Mouse (Mus musculus): ENCODE measurements around the gene Klhl29.
A peak's percentile ranks its signal among the peaks of the same experiment; 100 is the strongest.

Gene Klhl29

DNA sequence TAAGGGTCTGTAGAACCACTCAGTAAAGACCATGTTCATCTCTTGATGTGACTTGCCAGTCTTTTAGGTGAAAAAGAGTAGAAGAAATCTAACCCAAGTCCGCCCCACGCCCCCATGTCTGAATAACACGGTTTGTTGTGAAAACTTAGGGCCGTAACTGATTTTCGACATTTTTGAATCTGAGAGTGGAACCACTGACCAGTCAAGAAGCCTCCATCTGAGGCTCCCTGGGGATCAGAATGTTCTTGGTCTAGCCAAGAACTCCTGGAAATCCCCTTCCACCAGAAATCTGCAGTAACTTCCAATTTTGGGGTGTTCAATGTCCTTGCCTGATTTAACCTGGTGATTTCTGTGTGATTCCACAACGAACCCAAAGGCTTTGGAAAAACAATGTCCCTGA is 189.9 kb downstream of the Klhl29 start:
- DNase-seq (ENCODE audit: low read depth), result no peak

DNA sequence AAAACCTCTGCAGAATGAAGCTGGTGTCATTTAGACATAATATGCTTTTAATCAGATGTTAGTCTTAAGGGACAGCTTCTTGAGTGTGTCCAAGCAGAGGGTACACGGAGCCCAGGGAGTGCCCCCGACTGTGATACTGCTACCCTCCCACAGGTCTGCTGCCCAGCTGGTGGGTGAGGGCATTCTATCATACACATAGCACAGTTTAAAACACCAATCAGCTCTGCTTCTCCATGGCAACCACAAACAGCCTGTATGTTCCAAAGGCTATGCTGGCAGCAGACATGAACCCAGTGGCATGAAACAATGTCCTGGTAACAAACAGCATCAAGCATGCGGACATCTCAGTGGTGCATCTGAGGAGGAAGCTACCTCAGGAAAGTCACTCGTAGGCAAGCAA is 192.9 kb downstream of the Klhl29 start:
- no peak for DNase-seq (ENCODE audit: low read depth)

DNA sequence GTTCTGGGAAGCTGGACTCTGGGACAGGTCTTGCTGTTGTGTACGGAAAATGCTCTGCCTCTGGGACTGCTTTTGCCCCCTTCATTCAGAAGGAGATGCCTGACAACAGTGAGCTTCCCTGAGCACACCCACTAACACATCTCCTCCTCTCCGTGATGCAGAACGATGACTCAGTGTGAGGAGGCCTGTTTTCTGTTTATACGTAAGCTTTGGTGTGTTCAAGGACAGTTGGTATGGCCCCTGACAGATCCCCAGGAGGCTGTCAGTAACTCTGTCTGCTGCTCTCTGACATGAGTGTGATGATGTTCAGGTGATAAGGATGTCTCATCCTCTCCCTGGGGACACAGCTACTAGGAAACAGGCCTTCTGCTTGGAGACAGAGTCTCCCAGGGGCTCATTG is 193.3 kb downstream of the Klhl29 start:
- DNase-seq (ENCODE audit: low read depth), result no peak

DNA sequence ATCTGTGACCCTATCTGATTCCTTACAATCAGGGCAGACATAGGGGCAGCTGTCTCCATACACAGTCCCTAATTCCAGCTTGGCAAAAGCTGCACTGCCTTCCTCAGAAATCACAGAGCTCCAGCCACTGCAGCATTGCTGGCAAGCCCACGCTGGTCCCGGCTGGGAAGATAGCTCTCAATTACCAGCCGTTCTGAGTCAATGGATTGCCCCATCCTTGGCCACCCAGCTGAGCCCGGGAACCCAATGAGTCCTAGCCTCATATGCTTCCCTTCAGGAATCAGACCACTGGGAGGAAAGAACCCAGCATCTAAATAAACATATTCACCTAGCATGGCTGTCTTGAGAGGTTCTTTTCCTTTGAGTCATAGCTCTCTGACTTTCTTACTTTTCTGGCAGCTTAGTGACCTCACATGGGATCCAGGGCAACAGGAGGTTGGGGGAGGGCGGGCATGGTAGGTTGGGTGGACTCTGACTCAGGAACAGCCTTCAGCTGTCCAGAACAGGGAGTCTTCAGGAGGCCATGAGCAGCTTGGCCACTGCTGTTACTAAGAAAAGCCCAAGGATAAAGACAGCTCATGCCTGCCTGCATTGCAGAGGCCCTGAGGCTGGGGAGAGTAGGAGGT is 198.7 kb downstream of the Klhl29 start:
- no peak for DNase-seq (ENCODE audit: low read depth)

DNA sequence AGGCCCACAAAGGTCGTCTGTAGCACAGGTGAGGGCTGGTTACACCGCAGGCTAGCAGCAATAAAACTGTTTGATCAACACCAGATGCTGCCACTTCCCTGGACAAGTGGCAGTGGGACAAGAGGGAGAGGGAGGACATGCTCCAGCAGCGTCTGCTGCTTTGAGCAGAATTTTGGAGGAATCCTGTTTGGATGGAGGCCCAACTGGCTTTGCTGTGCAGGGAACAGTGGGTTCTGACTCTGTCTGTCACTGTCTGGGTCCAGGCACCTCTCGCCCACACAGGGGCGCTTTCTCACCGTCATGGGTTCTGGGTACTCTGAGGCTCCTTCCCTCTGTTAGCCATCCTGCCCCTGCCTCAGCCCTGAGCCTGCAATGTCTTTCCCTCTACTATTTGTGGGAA is 209.3 kb downstream of the Klhl29 start:
- DNase-seq (ENCODE audit: low read depth), result no peak

DNA sequence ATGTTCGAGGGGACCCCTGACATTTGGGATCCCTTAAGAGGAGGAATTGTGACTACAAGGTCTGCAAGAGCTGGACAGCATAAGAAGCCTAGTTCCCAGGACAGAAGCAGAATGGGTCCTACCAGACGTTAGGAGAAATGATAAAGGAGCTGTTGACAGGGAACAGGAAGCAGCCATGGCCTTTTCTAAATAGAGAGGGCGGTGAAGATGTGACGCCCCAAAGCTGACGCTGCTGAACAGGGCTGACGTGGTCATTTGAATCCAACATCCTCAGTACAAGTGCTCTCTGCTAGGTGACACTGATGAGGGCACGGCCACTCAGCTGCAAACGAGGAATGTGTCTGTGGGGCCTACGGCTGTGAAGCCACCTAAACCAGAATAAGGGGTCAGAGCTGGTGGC is 210.1 kb downstream of the Klhl29 start:
- DNase-seq (ENCODE audit: low read depth), result no peak

DNA sequence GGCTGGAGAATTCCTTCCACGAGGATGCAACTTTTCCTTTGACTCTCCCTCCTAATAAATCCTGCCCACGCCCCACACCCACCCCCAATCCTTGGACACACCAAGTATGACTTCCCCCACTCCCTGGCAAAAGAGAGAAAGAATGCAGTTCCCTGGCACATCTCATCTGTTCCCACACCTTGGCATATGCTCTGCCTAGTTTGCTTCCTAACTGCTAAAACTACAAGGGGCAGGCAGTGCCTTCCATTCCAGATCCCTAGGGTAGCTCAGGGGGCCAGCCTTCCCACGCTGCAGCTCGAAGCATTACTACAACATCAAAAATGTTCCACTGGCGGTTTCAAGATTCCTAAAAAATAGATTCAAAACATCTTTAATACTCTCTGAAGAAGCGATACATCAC is 212.8 kb downstream of the Klhl29 start:
- no peak for DNase-seq (ENCODE audit: low read depth)

DNA sequence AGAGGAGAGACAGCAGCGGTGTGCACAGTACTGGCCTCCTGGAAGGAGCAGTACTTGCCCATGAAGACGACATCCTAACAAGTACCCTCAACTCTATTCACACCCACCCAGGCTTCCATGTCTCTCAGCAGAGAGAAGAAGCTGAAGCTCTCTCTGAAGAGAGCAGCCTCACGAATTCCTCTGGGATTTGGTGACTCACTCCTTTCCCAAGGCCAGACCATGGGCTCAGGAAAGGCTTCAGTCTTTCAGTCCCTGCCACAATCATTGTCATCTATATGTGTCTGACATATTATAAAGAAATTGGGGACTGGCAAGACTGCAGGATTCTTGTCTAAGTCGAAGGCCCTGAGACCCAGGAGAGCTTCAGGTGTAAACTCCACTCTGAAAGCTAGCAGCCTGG is 213.9 kb downstream of the Klhl29 start:
- DNase-seq (ENCODE audit: low read depth), result no peak

DNA sequence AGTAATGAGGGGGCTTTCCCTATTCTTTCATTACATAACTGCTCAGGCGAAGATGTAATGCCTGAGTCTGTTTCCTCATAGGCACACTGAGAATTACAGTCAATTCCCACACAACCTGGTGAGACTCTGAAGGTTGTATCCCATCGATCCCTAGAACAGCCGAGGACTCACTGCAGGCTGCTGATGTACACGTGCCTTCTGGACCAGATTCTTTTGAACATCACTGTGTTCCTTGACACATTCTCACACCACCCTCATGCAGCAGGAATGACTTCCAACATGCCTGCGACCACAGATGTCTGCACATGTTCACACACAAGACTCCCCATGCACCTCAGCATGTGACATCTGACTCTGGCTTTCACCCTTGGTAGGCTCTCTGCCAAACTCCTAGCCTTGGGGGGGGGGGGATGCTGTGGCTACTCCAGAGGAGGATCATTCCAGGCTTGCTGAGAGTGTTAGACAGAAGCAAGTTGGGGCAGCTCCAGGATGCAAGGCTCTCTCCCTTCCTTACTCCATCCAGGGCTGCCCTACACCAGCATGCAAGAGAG is 217.5 kb downstream of the Klhl29 start:
- DNase-seq (ENCODE audit: low read depth), result no peak

DNA sequence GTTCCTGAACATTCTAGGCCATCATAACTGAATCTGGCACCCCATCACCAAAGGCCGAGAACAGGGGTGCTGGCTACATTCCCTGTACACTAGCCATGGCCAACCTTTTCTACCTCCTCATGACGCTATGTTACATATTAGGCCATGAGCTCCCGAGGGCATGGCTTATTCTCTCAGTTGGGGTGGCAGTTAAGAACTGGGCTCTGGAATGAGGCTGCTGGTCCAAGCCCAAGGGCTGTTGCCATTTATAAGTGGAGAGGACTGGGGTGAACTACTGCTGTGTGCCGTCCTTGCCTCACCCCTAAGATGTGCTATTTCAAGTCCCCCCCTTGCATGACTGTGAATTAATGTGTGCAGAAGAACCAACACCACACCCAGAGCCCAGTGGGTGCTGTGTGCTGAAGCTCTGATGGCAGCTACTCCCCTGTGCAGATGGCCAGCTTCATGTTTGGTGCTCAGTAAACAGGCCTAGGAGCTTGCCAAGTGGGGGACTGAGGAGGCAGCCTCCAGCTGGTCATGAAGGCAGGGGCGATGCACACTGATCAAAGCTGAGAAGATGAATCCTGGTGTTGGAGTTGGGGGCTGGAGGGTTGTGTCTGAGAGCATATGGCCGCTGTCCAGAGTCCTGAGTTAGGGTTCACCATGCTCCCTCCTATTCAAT is 218.3 kb downstream of the Klhl29 start:
- DNase-seq (ENCODE audit: low read depth), result no peak

DNA sequence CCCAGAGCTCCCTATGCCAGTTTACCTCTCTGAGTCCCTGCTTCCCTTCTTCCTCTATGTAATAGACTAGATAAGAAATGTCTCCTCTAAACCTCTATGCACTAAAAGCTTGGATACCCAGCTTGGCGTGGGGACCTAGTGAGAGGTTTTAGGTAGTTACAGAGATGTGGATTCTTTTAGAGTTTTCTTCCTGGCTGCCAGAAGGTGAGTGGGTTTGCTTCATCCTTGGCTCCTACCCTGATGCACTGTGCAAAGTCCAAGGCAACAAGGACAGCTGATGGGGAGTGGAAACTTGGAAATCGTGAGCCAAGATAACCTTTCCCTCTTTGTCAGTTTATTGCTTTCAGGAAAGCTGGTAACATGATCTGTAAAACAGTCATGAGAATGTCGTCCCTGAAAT is 220.3 kb downstream of the Klhl29 start:
- no peak for DNase-seq (ENCODE audit: low read depth)

DNA sequence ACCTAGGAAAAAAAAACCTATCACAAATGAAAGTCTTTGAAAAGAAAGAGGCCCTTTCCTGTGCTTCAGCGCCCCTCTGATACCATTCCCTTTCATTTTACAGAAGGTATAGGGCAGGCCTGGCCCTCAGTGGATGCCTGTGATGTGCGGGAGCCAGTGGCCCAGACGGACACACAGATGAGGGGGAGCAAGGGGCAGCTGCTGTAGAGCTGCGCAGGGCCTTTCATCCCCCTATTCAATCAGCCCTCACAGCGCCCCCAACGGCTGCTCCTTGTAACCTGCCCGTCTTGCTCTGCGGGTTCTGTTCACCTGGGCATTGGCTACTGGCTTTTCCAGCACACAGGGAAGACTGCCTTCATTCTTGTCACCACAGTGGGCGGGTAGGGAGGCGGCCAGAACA is 223.6 kb downstream of the Klhl29 start:
- no peak for DNase-seq (ENCODE audit: low read depth)

DNA sequence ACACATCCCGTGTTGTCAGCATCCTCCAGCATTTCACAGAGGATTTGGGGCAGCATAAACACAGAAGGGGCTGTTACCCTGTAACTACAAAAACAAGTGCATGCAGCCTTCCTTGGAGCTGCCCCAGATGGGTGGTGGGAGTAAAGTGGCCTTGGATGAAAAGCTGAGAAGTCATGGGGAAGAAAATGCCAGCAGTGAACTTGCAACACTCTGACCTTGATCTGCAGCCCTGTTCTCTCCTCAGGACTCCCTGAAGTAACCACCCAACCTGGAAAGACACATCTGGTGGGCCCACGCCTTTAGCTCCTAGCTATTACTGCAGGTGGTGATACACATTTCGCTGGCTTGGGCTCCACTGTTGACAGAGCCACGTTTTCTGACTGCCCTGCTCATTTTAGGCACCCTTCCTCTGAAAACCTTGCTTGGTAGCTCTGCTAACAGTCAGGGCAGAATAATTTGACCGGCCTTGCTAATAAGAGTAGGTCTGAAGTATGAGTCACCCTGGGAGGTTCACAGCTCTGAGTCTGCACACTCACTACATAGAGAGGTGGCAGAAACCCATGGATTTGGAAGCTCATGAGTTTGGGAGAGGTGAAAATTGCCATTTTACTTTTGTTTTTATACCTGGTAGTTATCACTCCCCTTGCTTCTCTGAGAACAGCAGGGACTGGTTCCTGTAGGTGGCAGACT is 228.0 kb downstream of the Klhl29 start:
- no peak for DNase-seq (ENCODE audit: low read depth)

DNA sequence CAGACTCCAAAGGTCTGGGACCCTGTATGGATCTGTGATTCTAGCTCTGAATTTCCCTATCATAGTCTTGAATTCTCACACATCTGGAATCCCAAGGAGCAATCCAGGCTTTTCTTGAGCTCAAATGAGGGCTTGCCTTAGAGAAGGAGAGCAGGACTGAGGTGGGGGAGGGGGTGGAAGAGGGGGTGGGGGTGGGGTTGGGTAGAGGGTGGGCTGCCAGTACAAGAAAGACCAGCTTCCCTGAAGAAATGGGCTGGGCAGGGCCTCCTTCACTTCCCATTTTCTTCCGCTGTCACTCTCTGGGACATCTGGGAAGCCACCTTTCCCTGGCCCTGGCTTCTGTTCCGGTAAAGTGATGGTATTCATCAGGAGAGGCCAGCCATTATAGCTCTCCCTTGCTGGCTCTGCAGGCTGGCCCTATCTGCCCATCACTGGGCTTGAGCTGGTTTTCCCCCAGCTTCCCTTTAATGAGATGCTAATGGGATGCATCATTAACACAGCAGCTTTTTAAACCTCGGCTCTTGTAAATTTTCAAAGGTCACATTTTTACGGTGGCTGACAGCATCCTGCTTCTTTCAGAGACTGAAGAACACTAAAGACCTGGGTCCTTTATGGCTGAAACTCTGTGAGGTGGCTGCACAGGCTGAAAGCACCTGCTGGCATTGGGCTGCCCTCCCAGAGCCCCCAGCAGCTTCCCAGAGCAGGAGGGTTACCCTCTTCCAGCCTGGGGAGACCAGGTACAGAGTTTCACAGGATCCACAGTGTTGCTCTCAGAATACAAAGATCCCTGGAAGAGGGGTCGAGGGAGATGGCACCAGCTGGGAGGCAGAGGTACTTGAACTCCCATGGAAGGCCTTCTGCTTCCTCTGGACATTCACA is 231.3 kb downstream of the Klhl29 start:
- DNase-seq (ENCODE audit: low read depth), result no peak

DNA sequence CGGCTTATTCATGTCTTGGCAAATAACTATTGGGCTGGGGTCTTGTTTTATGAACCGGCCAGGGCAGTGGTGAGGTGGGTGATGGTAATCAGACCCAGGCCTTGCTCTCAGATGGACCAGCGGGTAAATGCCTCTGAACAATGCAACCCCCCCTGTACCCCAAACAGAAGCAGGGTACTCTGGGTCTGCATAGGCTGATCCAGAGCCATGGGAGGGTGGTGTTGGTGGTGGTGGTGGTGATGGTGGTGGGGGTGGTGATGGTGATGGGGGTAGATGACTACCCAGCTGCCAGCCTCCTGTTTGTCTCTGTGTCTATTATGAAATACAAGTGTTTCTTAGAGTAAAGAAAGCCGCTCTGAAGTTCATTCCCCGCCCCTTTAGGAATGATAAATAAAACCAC is 232.3 kb downstream of the Klhl29 start:
- no peak for DNase-seq (ENCODE audit: low read depth)

DNA sequence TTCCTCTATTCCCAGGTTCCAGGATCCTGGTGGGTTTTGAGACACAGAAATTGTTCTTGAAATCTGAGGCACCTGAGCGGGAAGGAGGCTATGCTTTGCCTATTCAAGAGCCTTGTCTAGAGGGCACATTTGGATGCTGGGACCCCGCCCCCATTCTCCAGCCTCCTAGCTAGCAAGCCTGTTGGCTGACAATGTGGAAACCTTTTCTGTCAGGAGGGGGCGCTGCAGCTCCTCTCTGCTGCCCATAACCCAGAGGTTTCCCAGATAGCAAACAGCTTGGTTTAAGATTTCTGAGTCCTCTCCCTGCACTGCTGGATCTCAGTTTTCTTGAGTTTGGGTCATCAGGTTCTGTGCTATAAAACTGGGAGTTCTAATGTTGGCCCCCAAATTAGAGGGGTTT is 232.7 kb downstream of the Klhl29 start:
- no peak for DNase-seq (ENCODE audit: low read depth)

DNA sequence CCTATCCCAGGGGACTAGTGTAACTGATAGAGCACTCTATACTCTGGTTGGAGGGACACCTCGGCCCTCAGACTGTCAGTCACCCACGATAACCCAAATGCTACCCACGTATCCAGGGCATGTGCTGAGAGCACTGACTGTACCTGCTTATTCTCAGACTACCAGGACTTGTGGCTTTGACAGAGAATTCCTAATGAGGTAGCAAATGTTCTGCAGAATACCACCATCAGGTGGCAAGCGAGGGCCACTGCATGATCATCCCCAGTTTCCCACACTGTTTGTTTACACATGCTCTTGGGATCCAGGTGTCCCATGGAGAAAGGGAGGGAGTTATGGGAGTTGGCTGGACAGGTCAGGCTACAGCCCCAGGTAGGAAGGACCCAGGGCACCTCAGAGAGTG is 234.4 kb downstream of the Klhl29 start:
- no peak for DNase-seq (ENCODE audit: low read depth)

DNA sequence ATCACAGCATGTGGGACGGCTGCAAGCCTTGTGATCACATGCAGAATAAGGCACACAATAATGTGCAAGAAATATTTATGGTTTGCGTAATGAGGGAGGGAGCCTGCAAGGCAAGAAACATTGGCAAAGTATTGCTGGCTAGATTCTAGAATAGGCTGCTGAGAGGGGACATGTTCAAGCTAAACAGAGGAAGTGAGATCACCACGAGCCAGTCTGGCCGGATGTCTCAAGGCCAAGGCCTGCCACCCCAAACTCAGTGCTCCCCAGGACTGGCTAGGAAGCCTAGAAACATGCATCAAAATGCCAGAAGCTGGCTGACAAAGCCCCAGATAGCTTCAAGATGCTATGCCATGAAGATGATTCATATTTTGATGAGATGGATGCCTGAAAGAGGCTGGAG is 236.2 kb downstream of the Klhl29 start:
- DNase-seq (ENCODE audit: low read depth), result no peak

DNA sequence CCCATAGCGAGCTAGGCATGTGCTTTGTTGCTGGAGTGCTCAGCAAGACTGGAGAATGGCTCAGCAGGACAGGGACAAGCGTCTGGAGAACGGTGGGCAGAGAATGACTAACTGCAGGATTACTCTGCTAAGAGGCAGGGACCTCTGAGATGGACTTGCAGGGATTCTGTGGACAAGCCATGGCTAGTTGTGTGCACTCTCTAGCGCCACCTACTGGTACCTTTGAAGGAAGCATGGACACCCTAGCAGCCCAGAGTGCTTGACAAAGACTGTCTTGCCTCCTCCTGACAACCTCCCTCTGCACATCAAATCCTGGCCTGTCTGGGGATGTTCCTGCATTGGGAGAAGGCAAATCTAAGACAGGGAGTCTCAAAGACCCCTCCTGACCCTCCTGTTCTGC is 239.2 kb downstream of the Klhl29 start:
- peak; percentile 20 for DNase-seq (ENCODE audit: low read depth)

DNA sequence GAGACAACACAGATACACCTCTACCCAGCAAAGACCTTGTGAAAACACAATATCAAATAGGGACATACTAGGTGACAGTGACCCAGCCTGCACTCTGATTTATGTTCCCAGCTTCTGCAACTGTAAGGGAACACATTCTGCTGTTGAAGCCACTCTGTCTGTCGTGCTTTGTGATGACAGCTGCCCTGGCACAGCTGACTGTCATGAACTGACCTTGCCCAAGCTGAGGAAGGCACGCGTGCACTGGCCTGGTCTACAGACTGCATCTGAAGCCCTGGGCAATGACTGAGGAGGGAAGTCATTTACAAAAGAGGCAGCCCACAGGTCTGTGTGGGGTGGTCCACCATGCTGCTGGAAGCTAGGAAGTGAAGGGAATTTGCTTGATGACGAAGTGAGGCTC is 246.3 kb downstream of the Klhl29 start:
- DNase-seq (ENCODE audit: low read depth), result no peak

DNA sequence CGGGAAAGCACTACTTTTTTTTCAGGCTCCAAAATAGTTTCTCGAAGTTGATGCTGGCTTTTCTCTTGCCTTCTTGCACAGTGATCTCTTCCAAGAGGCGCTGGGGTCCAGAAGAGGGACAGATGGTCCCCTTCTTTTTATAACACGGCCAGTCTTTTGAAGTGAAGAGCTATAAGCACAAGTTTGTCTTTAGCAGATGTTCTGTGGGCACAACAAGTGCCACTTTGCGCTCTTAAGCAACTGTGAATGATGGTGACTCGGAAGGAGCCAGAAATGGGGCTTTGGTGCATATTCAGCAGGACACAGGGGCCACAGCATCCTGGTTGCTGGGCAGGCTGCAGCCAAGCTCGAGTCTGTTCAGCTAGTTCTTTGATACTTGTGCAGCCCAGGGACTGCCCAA is 249.6 kb downstream of the Klhl29 start:
- no peak for DNase-seq (ENCODE audit: low read depth)

DNA sequence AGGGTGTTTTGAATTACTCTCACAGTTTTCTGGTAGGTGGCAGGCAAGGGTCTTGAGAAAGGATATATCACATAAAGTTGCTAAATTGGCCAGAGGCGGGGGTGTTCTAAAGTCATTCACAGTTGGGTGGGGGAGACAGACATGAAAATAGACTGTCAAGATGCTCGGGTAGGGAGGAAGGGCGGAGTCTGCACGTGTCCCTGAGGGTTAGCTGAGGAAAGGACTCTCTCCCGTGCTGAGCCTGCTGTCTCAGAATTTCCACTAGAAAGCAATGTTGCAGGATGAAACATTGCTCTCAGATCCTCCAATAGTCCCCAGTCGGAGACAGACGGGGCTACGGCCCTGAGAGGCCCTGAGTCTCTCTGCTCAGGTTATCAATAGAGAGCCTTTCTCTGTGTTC is 252.5 kb downstream of the Klhl29 start:
- no peak for DNase-seq (ENCODE audit: low read depth)
